In the genomic region with DNA sequence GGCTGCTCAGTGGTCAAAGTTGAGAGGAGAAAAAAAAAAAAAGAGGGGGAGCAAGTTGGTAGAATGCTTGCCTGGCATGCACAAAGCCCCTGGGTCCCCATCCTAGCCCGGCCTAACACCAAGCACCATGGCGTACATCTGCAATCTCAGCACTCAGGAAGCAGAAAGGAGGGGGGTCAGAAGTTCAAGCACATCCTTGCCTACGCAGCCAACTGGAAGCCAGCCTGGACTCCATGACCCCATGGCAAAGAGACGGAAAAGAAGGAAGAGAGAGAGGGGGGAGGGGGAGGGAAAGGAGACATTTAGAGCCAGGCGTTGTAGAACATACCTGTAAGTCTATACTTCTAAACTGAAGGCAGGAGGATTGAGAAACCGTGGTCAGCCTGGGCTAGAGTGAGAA, we compare ENCODE assay signal across 12 mouse cellular contexts. TPM values are rescaled to one million over a fixed set of nuclear protein-coding genes. Genes with fewer than 3 reads are reported as not detected.
DNase-seq lines count a peak whose midpoint lies in the region; ATAC-seq and TF ChIP-seq lines count a peak whose summit lies in the region.
"Had no signal": no experiment of that assay in that cellular context is flagged by ENCODE, and none has a peak within 500 bp of the region (broad histone marks: within the 10 kb centered on the region; RNA-seq: fewer than 3 reads in every experiment).

No protein-coding gene starts in this region.

- peaks cover 12% of the 10 kb centered on the region; the same call in 1 of the 2 replicates for H3K4me1 ChIP-seq in kidney, adult 2 months (ENCODE audit: control insufficient read depth, insufficient read depth, low read length)
- H3K4me1 ChIP-seq in limb, embryonic 12.5 days (replicated peaks): peaks cover 35% of the 10 kb centered on the region
- H3K4me1 ChIP-seq: midbrain, embryonic 12.5 days had no signal

- H3K27me3 ChIP-seq in kidney, adult 2 months (replicated peaks; ENCODE audit: control insufficient read depth, insufficient read depth, low read length): no peaks in the 10 kb centered on the region
- no peaks in the 10 kb centered on the region for H3K27me3 ChIP-seq in limb, embryonic 12.5 days
- H3K27me3 ChIP-seq: midbrain, embryonic 12.5 days had no signal

- ATAC-seq in limb, embryonic 12.5 days (ENCODE audit: insufficient number of reproducible peaks, insufficient read depth, low FRiP score, low TSS enrichment, low read depth): 0 out of 2 replicates have a peak, but pooled peaks have one; percentile 8

- no peak for TF ChIP-seq CTCF in kidney, adult 2 months (conservative IDR thresholded peaks at IDR 0.05; ENCODE audit: insufficient read depth, insufficient read length, low read depth, low read length)
- TF ChIP-seq CTCF in left cerebral cortex, adult 2 months (IDR thresholded peaks at IDR 0.05): no peak

- DNase-seq in adrenal gland, postnatal 10 days: peak; percentile 19
- DNase-seq in adrenal gland, adult 18-20 months (ENCODE audit: low spot score in 2 of 2): no peak
- peak; percentile 89 for DNase-seq in kidney, adult 2 months
- peak; percentile 39 for DNase-seq in lung, postnatal 25 days (ENCODE audit: low spot score)
- DNase-seq in layer of hippocampus, postnatal 36 days: no peak
- no peak for DNase-seq in cerebellum, adult 11 months
- no peak for DNase-seq in left cerebral cortex, adult 2 months (ENCODE audit: extremely low spot score in 1 of 2, low spot score in 2 of 2)
- DNase-seq: cerebellum, postnatal 36 days had no signal

- H3K4me2 ChIP-seq in limb, embryonic 12.5 days: 0 out of 2 replicates have a peak overlapping the region, but pooled peaks have one; percentile 16
- H3K4me2 ChIP-seq: liver, embryonic 12.5 days; midbrain, embryonic 12.5 days had no signal

- H3K9me3 ChIP-seq in limb, embryonic 12.5 days: no peaks in the 10 kb centered on the region
- H3K9me3 ChIP-seq: liver, embryonic 12.5 days; midbrain, embryonic 12.5 days had no signal

- TF ChIP-seq POLR2A in kidney, adult 2 months (IDR thresholded peaks at IDR 0.05; ENCODE audit: low read depth, low read length): no peak

- H3K9ac ChIP-seq in limb, embryonic 12.5 days (replicated peaks): no peak overlapping the region
- H3K9ac ChIP-seq: liver, embryonic 12.5 days; midbrain, embryonic 12.5 days had no signal

- no peaks in the 10 kb centered on the region for H3K36me3 ChIP-seq in kidney, adult 2 months (ENCODE audit: control insufficient read depth, insufficient read depth, low read length)
- H3K36me3 ChIP-seq in limb, embryonic 12.5 days: no peaks in the 10 kb centered on the region
- H3K36me3 ChIP-seq: liver, embryonic 12.5 days; midbrain, embryonic 12.5 days had no signal

- no peak overlapping the region for H3K4me3 ChIP-seq in kidney, adult 2 months (ENCODE audit: insufficient read depth, low read depth, low read length)
- H3K4me3 ChIP-seq in limb, embryonic 12.5 days (replicated peaks): no peak overlapping the region
- H3K4me3 ChIP-seq in left cerebral cortex, adult 2 months: no peak overlapping the region
- H3K4me3 ChIP-seq: layer of hippocampus, adult 2 months; liver, embryonic 12.5 days; midbrain, embryonic 12.5 days had no signal

- WGBS in kidney, adult 2 months: 25% methylated on average over 6 of the region's 6 CpGs
- WGBS in limb, embryonic 12.5 days: 57% methylated on average over 6 of the region's 6 CpGs

- intact Hi-C loops in left cerebral cortex, adult 2 months (cut with DNase I): loop anchor here (2.0 to 5.0 kb wide), 4 partner anchors 39 to 182 kb away; partner anchors contain the start of gene Lrp6

- peak overlapping the region; percentile 80 for H3K27ac ChIP-seq in kidney, adult 2 months (ENCODE audit: insufficient read depth, low read depth, low read length)
- H3K27ac ChIP-seq in limb, embryonic 12.5 days: peak overlapping the region; percentile 74
- no peak overlapping the region for H3K27ac ChIP-seq in left cerebral cortex, adult 2 months
- H3K27ac ChIP-seq: layer of hippocampus, adult 2 months; liver, embryonic 12.5 days; midbrain, embryonic 12.5 days had no signal

RNA-seq across cellular contexts. Expression of gene Mansc1, which starts 25.7 kb away (rescaled TPM):
- 1 to 10 TPM; 5.5 to 6.9 TPM for total RNA-seq in adrenal gland, postnatal 10 days (2021)
- total RNA-seq in adrenal gland, adult 18-20 months (2021): 1 to 10 TPM; 3.3 to 4.5 TPM
- 8.8 and 9.6 TPM in 2 replicates for polyA plus RNA-seq in kidney, adult 2 months (2012; rRNA removed)
- polyA plus RNA-seq in limb, embryonic 12.5 days (2016; fragmentation: Nextera tagmentation; extraction: Ambion mirVana): 0.69 and 1.1 TPM in 2 replicates
- 1 to 10 TPM; 8.0 to 8.1 TPM for total RNA-seq in layer of hippocampus, postnatal 36 days (2021)
- 10 to 100 TPM; 11.5 to 12.7 TPM for total RNA-seq in left cerebral cortex, adult 2 months (2021)

RNA-seq across cellular contexts. Expression of gene Borcs5, which starts 32.8 kb away (rescaled TPM):
- total RNA-seq in adrenal gland, postnatal 10 days (2021): 10 to 100 TPM; 11.3 to 14.4 TPM
- 10 to 100 TPM; 12.2 to 13.2 TPM for total RNA-seq in adrenal gland, adult 18-20 months (2021)
- 14.5 and 15.1 TPM in 2 replicates for polyA plus RNA-seq in kidney, adult 2 months (2012; rRNA removed)
- polyA plus RNA-seq in limb, embryonic 12.5 days (2016; fragmentation: Nextera tagmentation; extraction: Ambion mirVana): 19.5 and 22.4 TPM in 2 replicates
- 10 to 100 TPM; 37.2 to 40.1 TPM for total RNA-seq in layer of hippocampus, postnatal 36 days (2021)
- total RNA-seq in left cerebral cortex, adult 2 months (2021): 10 to 100 TPM; 34.1 to 37.6 TPM

RNA-seq across cellular contexts. Expression of gene Lrp6, which starts 39.8 kb away (rescaled TPM):
- 10 to 100 TPM; 77.3 to 78.5 TPM for total RNA-seq in adrenal gland, postnatal 10 days (2021)
- total RNA-seq in adrenal gland, adult 18-20 months (2021): 10 to 100 TPM; 57.2 to 78.3 TPM
- 39.6 and 46.0 TPM in 2 replicates for polyA plus RNA-seq in kidney, adult 2 months (2012; rRNA removed)
- polyA plus RNA-seq in limb, embryonic 12.5 days (2016; fragmentation: Nextera tagmentation; extraction: Ambion mirVana): 40.8 and 41.7 TPM in 2 replicates
- total RNA-seq in layer of hippocampus, postnatal 36 days (2021): 10 to 100 TPM; 50.5 to 54.8 TPM
- 10 to 100 TPM; 47.2 to 48.0 TPM for total RNA-seq in left cerebral cortex, adult 2 months (2021)

Comparison
In these comparisons a context has a peak if more than half of its experiments do, and no peak if none do; other contexts are left out.
1. DNase-seq: peak in adrenal gland, postnatal 10 days (single experiment), kidney, adult 2 months (single experiment) and lung, postnatal 25 days (single experiment); none in adrenal gland, adult 18-20 months (0 of 2), layer of hippocampus, postnatal 36 days (0 of 2), cerebellum, adult 11 months (single experiment) and left cerebral cortex, adult 2 months (0 of 2).